Mouse (Mus musculus): ENCODE results near the gene Dhcr7. TPM values are rescaled to one million over a fixed set of nuclear protein-coding genes. Genes with fewer than 3 reads are reported as not detected.

Dhcr7 gene
- total RNA-seq, 1 experiment from 2014 or later, result 13.5 TPM

DNA sequence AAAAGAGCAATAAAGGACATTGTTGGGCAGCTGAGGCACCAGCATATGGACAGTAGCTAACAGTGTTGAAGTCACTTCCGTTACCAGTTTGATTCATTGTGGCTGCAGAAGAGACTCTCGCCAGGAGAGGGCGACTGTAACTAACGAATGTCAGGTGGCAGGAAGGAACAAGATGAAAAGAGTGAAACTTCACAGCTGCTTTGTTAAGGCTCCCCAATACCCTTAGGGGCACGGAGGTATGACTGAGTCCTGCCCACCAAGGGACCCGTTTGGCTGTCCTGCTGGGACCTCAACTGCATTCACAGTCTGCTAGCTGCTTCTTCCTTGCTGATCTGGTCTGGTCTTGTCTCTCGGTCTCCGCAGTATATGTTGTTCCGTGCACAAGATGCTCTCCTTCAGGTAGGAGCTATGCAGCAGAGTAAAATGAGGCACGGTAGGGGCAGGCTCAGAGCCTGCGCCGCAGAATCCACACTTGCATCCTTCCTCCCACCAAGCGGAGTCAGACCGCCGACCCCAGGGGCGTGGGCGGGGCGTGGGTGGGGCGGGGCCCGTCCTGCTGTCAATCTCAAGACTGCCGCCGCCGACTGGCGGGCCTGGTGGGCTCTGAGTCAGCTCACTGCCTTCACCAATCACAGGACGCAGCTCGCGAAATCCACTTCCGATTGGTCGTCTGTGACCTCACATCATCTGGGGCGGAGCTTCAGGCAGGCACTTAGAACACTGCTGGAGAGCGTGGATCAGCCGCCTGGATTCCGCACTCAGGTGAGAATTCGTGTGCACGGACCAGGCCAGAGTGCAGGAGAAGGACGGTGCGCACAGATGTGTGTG lies 6.8 kb downstream of the Dhcr7 start:
- peak; percentile 98 for ATAC-seq (replicated peaks in 1 of 2; ENCODE audit: insufficient read depth in 1 of 2, low FRiP score in 2 of 2, low TSS enrichment in 1 of 2, low read depth in 1 of 2, poor library complexity in 2 of 2, severe bottlenecking in 2 of 2)

- ATAC-seq (replicated peaks in 1 of 2; ENCODE audit: insufficient read depth in 1 of 2, low FRiP score in 2 of 2, low TSS enrichment in 1 of 2, low read depth in 1 of 2, poor library complexity in 2 of 2, severe bottlenecking in 2 of 2), result 0 out of 4 replicates have a peak, but pooled peaks of 1 of the 2 experiments have one; percentile 4
Measured at GRCm38 (mm10) chr7:143830399-143830798, 7.5 kb downstream of the Dhcr7 start.

DNA sequence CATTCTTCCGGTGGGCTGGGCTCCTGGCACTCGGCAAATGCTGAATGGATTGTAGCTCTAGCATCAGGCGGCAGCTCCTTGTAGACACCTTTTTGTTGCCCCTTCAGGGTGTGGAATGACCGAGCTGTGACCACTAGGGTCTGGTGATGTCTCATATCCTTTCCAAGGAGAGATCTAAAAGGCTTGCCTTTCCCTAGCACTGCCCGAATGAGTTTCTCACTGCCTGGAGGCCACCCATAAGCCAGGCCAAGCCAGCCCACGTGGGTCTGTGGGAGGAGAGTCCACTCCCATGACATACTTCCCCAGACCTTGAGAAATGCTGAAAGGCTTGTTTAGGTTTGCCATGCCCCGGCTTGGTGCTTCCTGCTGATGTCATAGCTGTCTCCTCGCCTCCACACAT lies 9.3 kb downstream of the Dhcr7 start:
- no peak for ATAC-seq (replicated peaks in 1 of 2; ENCODE audit: insufficient read depth in 1 of 2, low FRiP score in 2 of 2, low TSS enrichment in 1 of 2, low read depth in 1 of 2, poor library complexity in 2 of 2, severe bottlenecking in 2 of 2)

DNA sequence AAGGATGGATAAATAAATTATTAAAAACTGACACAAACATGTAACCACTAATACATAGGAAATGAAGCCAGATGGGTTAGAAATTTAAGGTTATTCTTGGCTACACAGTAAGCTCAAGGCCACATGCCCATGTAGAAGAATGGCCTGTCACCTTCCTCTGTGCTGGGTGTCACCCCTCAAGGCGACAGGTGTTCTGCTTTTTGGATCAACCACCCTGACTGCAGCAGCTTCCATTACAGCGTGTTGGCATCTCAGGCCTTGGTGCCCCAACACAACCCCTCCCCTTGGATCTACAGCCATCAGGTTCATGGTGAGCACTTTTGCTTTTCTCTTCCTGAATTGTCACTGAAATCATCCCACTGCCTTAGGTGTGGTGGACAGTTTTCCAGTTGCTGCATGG lies 9.7 kb downstream of the Dhcr7 start:
- ATAC-seq (replicated peaks in 1 of 2; ENCODE audit: insufficient read depth in 1 of 2, low FRiP score in 2 of 2, low TSS enrichment in 1 of 2, low read depth in 1 of 2, poor library complexity in 2 of 2, severe bottlenecking in 2 of 2), result no peak

DNA sequence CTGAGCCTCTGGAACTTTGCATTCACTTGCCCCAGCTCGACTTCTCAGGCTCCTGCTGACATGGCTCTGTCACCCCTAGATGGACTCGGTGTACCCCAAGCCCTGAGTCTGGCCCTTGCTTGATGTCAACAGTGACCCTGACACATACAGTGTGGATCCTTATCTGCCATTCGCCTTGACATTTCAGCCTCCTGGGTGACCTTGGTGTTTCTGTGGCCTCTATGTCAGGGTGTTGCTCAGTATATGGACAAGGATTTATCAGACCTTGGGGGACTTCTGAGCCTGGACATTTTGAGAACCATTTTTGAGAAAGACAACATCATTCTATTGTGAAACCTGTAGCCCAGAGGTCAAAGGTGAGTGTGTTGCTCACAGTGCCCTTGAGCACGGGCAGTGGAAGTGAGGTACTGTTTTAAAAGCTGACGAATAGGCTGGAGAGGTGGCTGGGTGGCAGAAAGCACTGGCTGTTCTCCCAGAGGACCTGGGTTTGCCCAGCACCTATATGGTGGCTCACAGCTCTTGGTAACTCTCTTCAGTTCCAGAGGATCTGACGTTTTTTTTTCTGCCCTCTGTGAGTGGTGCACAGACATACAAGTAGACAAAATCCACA lies 10.7 kb downstream of the Dhcr7 start:
- no peak for ATAC-seq (replicated peaks in 1 of 2; ENCODE audit: insufficient read depth in 1 of 2, low FRiP score in 2 of 2, low TSS enrichment in 1 of 2, low read depth in 1 of 2, poor library complexity in 2 of 2, severe bottlenecking in 2 of 2)

GRCm38 (mm10) chr7:143834316-143834715 lies 11.4 kb downstream of the Dhcr7 start:
- no peak for ATAC-seq (replicated peaks in 1 of 2; ENCODE audit: insufficient read depth in 1 of 2, low FRiP score in 2 of 2, low TSS enrichment in 1 of 2, low read depth in 1 of 2, poor library complexity in 2 of 2, severe bottlenecking in 2 of 2)

DNA sequence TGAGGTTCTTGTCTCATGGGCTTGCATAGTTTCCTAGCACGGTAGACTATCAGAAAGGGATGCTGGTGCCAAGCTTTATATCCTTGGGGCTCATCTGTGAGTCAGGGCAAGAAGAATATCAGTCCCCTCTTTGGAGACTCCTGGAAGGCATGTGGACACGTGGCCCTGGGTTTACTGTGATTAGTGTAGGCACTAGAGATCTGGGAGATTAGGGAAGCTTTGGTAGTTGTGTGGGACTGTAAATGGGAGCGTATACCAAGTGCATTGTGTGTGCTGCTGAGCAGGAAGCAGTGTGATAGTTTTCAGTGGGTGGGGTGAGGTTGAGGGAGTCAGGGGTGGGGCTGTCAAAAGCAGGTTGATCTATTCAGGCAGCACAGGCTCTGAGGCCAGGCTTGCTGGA lies 12.0 kb downstream of the Dhcr7 start:
- no peak for ATAC-seq (replicated peaks in 1 of 2; ENCODE audit: insufficient read depth in 1 of 2, low FRiP score in 2 of 2, low TSS enrichment in 1 of 2, low read depth in 1 of 2, poor library complexity in 2 of 2, severe bottlenecking in 2 of 2)

- peak; percentile 26 to 56; a peak in 3 of 4 replicates for ATAC-seq (replicated peaks in 1 of 2; ENCODE audit: insufficient read depth in 1 of 2, low FRiP score in 2 of 2, low TSS enrichment in 1 of 2, low read depth in 1 of 2, poor library complexity in 2 of 2, severe bottlenecking in 2 of 2)
Measured at GRCm38 (mm10) chr7:143837705-143838358, 14.9 kb downstream of the Dhcr7 start.

- ATAC-seq (replicated peaks in 1 of 2; ENCODE audit: insufficient read depth in 1 of 2, low FRiP score in 2 of 2, low TSS enrichment in 1 of 2, low read depth in 1 of 2, poor library complexity in 2 of 2, severe bottlenecking in 2 of 2), result no peak
Measured at GRCm38 (mm10) chr7:143840121-143840520, 17.2 kb downstream of the Dhcr7 start.

- no peak for ATAC-seq (replicated peaks in 1 of 2; ENCODE audit: insufficient read depth in 1 of 2, low FRiP score in 2 of 2, low TSS enrichment in 1 of 2, low read depth in 1 of 2, poor library complexity in 2 of 2, severe bottlenecking in 2 of 2)
Measured at GRCm38 (mm10) chr7:143841301-143841700, 18.4 kb downstream of the Dhcr7 start.

- no peak for ATAC-seq (replicated peaks in 1 of 2; ENCODE audit: insufficient read depth in 1 of 2, low FRiP score in 2 of 2, low TSS enrichment in 1 of 2, low read depth in 1 of 2, poor library complexity in 2 of 2, severe bottlenecking in 2 of 2)
Measured at GRCm38 (mm10) chr7:143848127-143848767, 25.3 kb downstream of the Dhcr7 start.

GRCm38 (mm10) chr7:143848768-143849482 lies 26.0 kb downstream of the Dhcr7 start:
- no peak for ATAC-seq (replicated peaks in 1 of 2; ENCODE audit: insufficient read depth in 1 of 2, low FRiP score in 2 of 2, low TSS enrichment in 1 of 2, low read depth in 1 of 2, poor library complexity in 2 of 2, severe bottlenecking in 2 of 2)

GRCm38 (mm10) chr7:143866538-143866937 lies 43.6 kb downstream of the Dhcr7 start, which contains the start of gene Gm498:
TSS of gene Gm498 (plus strand) at chr7:143866838.
- ATAC-seq (replicated peaks in 1 of 2; ENCODE audit: insufficient read depth in 1 of 2, low FRiP score in 2 of 2, low TSS enrichment in 1 of 2, low read depth in 1 of 2, poor library complexity in 2 of 2, severe bottlenecking in 2 of 2), result no peak

DNA sequence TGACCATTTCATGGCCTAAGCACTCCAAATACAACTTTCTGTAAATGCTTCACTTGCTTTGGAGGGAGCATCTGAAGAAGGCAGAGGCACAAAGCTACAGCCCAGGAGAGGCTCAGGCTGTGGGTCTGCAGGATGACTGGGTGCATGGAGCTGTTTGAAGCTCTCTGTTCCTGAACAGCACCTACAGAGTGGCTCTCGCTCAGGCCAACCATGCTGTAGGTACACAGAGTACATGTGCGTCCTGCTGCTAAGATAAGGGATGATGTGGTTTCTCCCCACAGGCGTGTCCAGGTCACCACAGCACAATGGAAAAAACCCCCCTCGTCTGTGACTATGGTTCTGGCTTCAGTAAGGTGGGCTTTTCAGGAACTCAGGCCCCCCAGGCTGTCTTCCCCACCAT lies 45.9 kb downstream of the Dhcr7 start:
- no peak for ATAC-seq (replicated peaks in 1 of 2; ENCODE audit: insufficient read depth in 1 of 2, low FRiP score in 2 of 2, low TSS enrichment in 1 of 2, low read depth in 1 of 2, poor library complexity in 2 of 2, severe bottlenecking in 2 of 2)

- ATAC-seq (replicated peaks in 1 of 2; ENCODE audit: insufficient read depth in 1 of 2, low FRiP score in 2 of 2, low TSS enrichment in 1 of 2, low read depth in 1 of 2, poor library complexity in 2 of 2, severe bottlenecking in 2 of 2), result no peak
Measured at GRCm38 (mm10) chr7:143883717-143884116, 60.8 kb downstream of the Dhcr7 start.

GRCm38 (mm10) chr7:143891146-143891545 lies 68.2 kb downstream of the Dhcr7 start:
- ATAC-seq (replicated peaks in 1 of 2; ENCODE audit: insufficient read depth in 1 of 2, low FRiP score in 2 of 2, low TSS enrichment in 1 of 2, low read depth in 1 of 2, poor library complexity in 2 of 2, severe bottlenecking in 2 of 2), result no peak

GRCm38 (mm10) chr7:143892361-143892760 lies 69.4 kb downstream of the Dhcr7 start:
- no peak for ATAC-seq (replicated peaks in 1 of 2; ENCODE audit: insufficient read depth in 1 of 2, low FRiP score in 2 of 2, low TSS enrichment in 1 of 2, low read depth in 1 of 2, poor library complexity in 2 of 2, severe bottlenecking in 2 of 2)

Measured in hematopoietic stem cell, adult 5-6 weeks (primary cell).